Mouse (Mus musculus) spleen, postnatal 36 days (tissue): Measurements from ENCODE around the gene Olfr32.
"Not testable (repeated sequence)": the region's sequence is repeated elsewhere in the genome, so short reads cannot be mapped to it uniquely, and the experiment has no call there.

Experiments used
- DNase-seq, 2 experiments: peaks; one replicate each; pipeline ENCODE4 v3.0.0; 2022; ENCODE audit warnings: low spot score in 2 of 2, mixed read lengths in 1 of 2

Olfr32 gene

GRCm38 (mm10) chr2:90142196-90142595, at the start of gene Olfr32:
Gene Olfr32, minus strand, starts transcription at chr2:90142296.
- no peak for DNase-seq

DNA sequence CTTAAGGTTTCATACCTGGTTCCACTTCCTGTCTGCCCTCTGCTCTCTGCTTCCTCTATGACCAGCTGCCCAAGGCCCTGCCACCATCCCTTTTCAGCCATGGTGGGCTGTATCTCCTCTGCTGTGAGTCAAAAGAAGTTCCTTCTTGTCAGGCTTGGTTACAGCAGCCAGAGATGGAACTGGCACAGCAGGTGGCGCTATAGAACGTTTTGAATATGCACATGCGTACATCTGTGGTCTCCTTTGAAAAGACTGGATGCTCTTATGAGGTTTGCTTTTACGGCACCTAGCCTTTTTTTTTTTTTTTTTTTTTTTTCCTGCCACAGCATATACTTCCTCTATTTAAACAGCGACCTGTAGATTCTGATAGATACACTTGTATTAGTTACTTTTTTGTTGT, 45.0 kb upstream of the Olfr32 start:
- not testable (repeated sequence) for DNase-seq

DNA sequence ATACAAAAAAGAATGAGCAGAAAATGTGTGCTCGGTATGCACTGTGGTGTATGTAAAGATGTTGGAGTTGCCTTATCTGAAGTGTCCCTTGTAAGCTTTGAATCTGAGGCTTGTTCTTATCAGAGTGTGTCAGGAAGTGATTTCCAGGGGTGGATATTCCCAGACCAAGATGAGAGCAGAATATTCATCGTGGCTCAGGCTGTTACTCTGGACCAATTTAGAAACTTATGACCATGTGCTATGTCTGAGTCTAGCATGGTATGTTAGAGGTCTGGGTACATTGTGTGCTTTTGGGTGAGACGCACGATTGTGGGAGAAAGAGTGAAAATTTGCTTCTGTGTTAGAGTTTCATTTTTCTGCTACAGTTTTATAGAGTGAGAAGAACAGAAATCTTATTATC, 44.0 kb upstream of the Olfr32 start:
- DNase-seq, result not testable (repeated sequence)

- DNase-seq, result no peak
Measured at GRCm38 (mm10) chr2:90153916-90154315, 11.8 kb upstream of the Olfr32 start.

DNA sequence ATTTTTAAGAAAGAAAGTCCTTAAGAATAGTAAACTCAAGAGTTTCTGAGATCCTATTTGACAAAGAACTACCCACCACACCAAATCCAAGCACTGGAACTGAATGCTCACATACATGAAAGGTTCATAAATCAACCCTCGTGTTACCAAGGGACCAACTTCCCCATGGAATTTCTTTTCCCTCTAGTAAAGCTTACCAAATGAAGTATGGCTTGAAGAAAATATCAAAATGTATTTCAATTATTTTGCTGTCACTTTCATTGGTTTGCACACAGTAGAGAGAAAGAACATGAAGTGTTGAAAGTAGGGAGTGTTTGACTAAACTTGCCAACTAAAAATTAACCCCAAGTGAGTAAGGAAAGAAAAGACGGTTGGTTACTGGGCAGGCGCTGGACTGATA, 10.9 kb upstream of the Olfr32 start, which contains the start of gene Olfr1270:
Olfr1270 (minus strand) TSS at position 101 of the 400 bp plus-strand sequence.
- DNase-seq, result no peak

DNA sequence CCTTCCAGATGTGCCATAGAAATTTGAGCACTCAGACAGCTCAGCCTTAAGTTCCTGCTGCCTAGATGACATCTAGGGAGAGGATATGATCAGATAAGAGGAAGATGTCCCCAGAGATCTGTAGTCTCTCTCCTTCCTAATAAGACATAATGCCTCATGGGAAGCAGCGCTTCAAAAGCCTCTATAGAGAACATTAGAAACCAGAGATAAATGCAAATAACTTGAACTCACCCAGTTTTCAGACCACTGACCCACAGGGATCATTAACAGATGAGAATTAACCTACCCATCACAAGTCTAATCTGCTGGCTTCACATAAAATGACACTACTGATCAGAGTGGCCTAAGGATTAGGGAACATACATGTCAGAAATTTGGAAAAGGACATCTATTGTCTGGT, 20.8 kb downstream of the Olfr32 start, which contains the start of gene Olfr1269:
Olfr1269 (minus strand) TSS at position 101 of the 400 bp plus-strand sequence.
- no peak for DNase-seq
